Mouse (Mus musculus) olfactory bulb, adult 2 months (tissue): Measurements from ENCODE around the gene Tmem169.

ENCODE experiments used
- CTCF ChIP-seq: fragments of 200-500 bp; IDR thresholded peaks from 2 replicates; pipeline ENCODE4 v1.5.1; 2012; ENCODE audit warnings: low read depth, mild to moderate bottlenecking, low read length, moderate library complexity; ENCODE audit not compliant: insufficient read depth
- POLR2A ChIP-seq: fragments of 200-500 bp; IDR thresholded peaks from 2 replicates; pipeline ENCODE4 v1.6.1; 2012; ENCODE audit warnings: mild to moderate bottlenecking, low read depth, low read length, moderate library complexity; ENCODE audit not compliant: insufficient read depth

- TF ChIP-seq POLR2A (no peak), CTCF (no peak)
Observed at GRCm38 (mm10) chr1:72293869-72294663, 9.9 kb downstream of the Tmem169 start.
